Mouse (Mus musculus): ENCODE measurements around the gene Kcnh1. TPM values are rescaled to one million over a fixed set of nuclear protein-coding genes. Genes with fewer than 3 reads are reported as not detected.

The Kcnh1 gene
- polyA plus RNA-seq, 1 experiment from 2014 or later = 1.3 TPM

DNA sequence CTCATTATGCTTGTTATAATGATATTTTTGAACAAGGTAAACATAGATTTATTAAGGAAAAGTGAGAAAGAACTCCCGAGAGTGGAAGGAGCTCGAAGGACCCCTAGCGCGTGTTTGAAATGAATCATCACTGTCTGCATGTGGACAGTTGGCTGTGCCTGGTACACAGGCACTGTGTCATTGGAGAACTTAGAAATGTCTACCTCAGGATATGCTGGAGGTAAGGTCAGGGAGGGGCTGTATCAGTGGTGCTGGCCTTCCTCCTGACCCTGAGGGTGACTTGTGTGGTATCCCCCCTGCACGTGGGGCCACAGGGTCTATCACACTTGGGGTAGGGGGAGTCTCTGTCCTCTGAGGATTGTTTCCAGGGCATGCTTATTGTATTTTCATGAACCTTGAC lies 68.6 kb downstream of the Kcnh1 start:
- H3K36me3 ChIP-seq (ENCODE audit: insufficient read depth, low read length) = no peaks in the 10 kb centered on the region
- no peak for TF ChIP-seq CTCF (IDR thresholded peaks at IDR 0.05; ENCODE audit: low read depth)
- DNase-seq (ENCODE audit: low spot score) (no peak), ATAC-seq (replicated peaks; ENCODE audit: low FRiP score, low read depth) (no peak)
- H3K4me1 ChIP-seq (replicated peaks; ENCODE audit: insufficient read depth, low read length) = no peaks in the 10 kb centered on the region
- H3K9me3 ChIP-seq (replicated peaks; ENCODE audit: low read length) = no peaks in the 10 kb centered on the region
- H3K4me3 ChIP-seq (replicated peaks; ENCODE audit: low read depth, low read length) = no peak overlapping the region
- no peaks in the 10 kb centered on the region for H3K27me3 ChIP-seq (ENCODE audit: insufficient read depth, low read length)
- H3K9ac ChIP-seq (ENCODE audit: low read depth, low read length) = no peak overlapping the region
- no peak overlapping the region for H3K4me2 ChIP-seq (ENCODE audit: low read length)
- 68% methylated on average over 5 of the region's 5 CpGs for WGBS
- no peak overlapping the region for H3K27ac ChIP-seq

DNA sequence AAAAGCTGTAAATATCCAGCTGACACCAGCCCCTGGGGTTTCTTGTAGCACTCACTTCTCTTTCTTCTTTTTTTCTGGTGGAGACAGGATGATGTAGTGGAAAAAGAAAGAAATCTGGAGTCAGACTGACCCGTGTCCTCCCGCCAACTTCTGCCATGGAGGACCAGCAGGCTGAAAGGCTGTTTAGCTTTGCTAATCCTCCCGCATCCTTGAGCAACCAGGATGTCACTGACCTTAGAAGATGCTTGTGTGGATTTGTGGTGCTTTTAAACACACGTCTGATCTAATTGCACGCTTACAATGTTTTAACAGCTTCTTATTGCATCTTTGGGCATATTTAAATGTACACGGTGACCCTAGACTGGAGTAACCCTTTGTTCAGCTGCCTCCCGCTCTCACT lies 69.0 kb downstream of the Kcnh1 start:
- ATAC-seq (replicated peaks; ENCODE audit: low FRiP score, low read depth) (no peak), DNase-seq (ENCODE audit: low spot score) (no peak)
- H3K9ac ChIP-seq (ENCODE audit: low read depth, low read length) = no peak overlapping the region
- no peaks in the 10 kb centered on the region for H3K4me1 ChIP-seq (replicated peaks; ENCODE audit: insufficient read depth, low read length)
- no peak for TF ChIP-seq CTCF (IDR thresholded peaks at IDR 0.05; ENCODE audit: low read depth)
- H3K27me3 ChIP-seq (ENCODE audit: insufficient read depth, low read length) = no peaks in the 10 kb centered on the region
- no peak overlapping the region for H3K4me3 ChIP-seq (replicated peaks; ENCODE audit: low read depth, low read length)
- H3K27ac ChIP-seq = no peak overlapping the region
- H3K4me2 ChIP-seq (ENCODE audit: low read length) = no peak overlapping the region
- 50% methylated on average over 7 of the region's 7 CpGs for WGBS
- H3K36me3 ChIP-seq (ENCODE audit: insufficient read depth, low read length) = no peaks in the 10 kb centered on the region
- H3K9me3 ChIP-seq (replicated peaks; ENCODE audit: low read length) = no peaks in the 10 kb centered on the region

DNA sequence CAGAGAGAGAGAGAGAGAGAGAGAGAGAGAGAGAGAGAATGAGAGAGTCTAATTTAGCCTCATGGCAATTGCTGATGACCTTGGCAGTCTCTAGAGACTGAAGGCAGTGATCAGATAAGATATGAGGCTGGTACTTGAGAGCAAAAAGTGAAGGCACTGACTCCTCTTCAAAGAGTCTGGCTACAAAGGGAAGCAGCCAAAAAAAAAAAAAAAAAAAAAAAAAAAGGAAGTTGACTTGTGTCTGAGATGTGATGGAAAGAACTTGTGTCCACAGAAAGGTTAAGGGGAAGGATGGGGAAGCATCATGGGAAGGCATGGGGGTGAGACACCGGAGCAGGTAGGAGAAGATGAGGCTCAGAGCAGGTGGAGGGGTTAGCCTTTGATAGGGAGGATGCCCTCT lies 75.1 kb downstream of the Kcnh1 start:
- Histone ChIP-seq H3K27ac (no peak overlapping the region), H3K27me3 (ENCODE audit: insufficient read depth, low read length) (no peaks in the 10 kb centered on the region), H3K4me1 (replicated peaks; ENCODE audit: insufficient read depth, low read length) (no peaks in the 10 kb centered on the region), H3K9me3 (replicated peaks; ENCODE audit: low read length) (no peaks in the 10 kb centered on the region), H3K4me2 (ENCODE audit: low read length) (no peak overlapping the region), H3K9ac (ENCODE audit: low read depth, low read length) (no peak overlapping the region), H3K36me3 (ENCODE audit: insufficient read depth, low read length) (no peaks in the 10 kb centered on the region), H3K4me3 (replicated peaks; ENCODE audit: low read depth, low read length) (no peak overlapping the region)
- WGBS = 80% methylated on average over 1 of the region's 1 CpGs
- DNase-seq (ENCODE audit: low spot score) (no peak), ATAC-seq (replicated peaks; ENCODE audit: low FRiP score, low read depth) (no peak)
- no peak for TF ChIP-seq CTCF (IDR thresholded peaks at IDR 0.05; ENCODE audit: low read depth)

DNA sequence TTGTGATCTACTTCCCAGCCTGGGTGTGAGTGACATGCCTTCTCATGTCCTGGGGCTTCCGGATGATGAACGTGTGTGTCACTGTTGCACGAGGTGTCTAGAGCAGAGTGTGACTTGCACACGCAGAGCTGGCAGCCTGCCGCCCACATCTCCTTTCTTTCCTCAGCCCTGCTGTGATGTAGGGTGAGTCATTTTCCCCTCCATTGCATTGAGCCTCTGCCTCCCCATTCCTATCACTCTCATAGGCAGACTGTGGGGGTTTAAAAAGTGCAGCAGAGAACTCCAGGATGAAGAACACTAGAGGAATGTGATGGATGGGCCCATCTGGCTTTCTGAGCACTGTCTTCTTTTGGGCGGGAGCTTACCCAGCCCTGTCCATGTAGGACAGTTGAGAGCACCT lies 76.4 kb downstream of the Kcnh1 start:
- ATAC-seq (replicated peaks; ENCODE audit: low FRiP score, low read depth) = no peak
- no peak overlapping the region for H3K9ac ChIP-seq (ENCODE audit: low read depth, low read length)
- H3K27ac ChIP-seq = no peak overlapping the region
- TF ChIP-seq CTCF (IDR thresholded peaks at IDR 0.05; ENCODE audit: low read depth) = no peak
- H3K4me1 ChIP-seq (replicated peaks; ENCODE audit: insufficient read depth, low read length) = no peaks in the 10 kb centered on the region
- no peaks in the 10 kb centered on the region for H3K9me3 ChIP-seq (replicated peaks; ENCODE audit: low read length)
- no peaks in the 10 kb centered on the region for H3K36me3 ChIP-seq (ENCODE audit: insufficient read depth, low read length)
- H3K4me2 ChIP-seq (ENCODE audit: low read length) = no peak overlapping the region
- WGBS = 89% methylated on average over 6 of the region's 6 CpGs
- DNase-seq (ENCODE audit: low spot score) = no peak
- no peaks in the 10 kb centered on the region for H3K27me3 ChIP-seq (ENCODE audit: insufficient read depth, low read length)
- H3K4me3 ChIP-seq (replicated peaks; ENCODE audit: low read depth, low read length) = no peak overlapping the region

DNA sequence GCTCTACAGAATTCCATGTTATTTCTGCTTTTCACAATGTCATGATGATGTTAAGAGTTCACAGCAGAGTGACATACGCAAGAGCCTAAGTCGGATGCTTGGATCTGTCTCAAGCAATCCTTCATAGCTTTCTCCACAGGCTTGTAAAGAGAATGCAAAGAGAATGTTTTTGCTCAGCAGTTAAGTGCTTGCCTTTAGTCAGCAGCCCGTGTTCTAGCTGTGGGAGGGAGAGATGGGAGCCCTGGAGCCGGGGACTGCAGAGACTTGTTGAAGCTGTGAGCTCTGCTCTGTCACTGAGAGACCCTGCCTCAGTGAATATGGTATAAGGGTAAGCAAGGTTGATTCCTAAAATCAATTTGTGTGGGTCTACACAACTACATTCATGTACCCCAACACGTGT lies 78.3 kb downstream of the Kcnh1 start:
- 67% methylated on average over 5 of the region's 5 CpGs for WGBS

DNA sequence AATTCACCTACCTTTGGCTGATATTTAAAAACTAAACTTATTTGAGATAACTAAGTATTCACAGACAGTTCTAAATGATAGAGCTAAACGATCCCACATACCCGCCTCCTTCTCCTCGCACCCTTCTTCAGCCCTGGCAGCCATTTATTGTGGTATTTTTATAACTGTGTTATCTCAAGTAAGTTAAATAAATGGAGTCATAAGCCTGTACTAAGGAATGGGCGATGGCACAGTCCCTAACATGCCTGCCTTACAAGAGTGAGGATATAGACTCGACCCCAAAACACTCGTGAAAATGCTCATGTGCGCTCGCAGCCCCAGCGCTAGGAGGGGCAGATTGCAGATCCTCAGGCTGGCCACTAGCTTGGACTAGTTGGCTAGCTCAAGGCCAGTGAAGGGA lies 79.3 kb downstream of the Kcnh1 start:
- 79% methylated on average over 9 of the region's 9 CpGs for WGBS

More for the DNA sequence above, 78.3 kb downstream of the Kcnh1 start:
- H3K27me3 ChIP-seq (ENCODE audit: insufficient read depth, low read length) = no peaks in the 10 kb centered on the region
- no peak overlapping the region for H3K4me2 ChIP-seq (ENCODE audit: low read length)
- H3K9ac ChIP-seq (ENCODE audit: low read depth, low read length) = no peak overlapping the region
- no peaks in the 10 kb centered on the region for H3K36me3 ChIP-seq (ENCODE audit: insufficient read depth, low read length)
- no peaks in the 10 kb centered on the region for H3K9me3 ChIP-seq (replicated peaks; ENCODE audit: low read length)
- DNase-seq (ENCODE audit: low spot score) = no peak
- no peak overlapping the region for H3K27ac ChIP-seq
- ATAC-seq (replicated peaks; ENCODE audit: low FRiP score, low read depth) = no peak
- no peak overlapping the region for H3K4me3 ChIP-seq (replicated peaks; ENCODE audit: low read depth, low read length)
- H3K4me1 ChIP-seq (replicated peaks; ENCODE audit: insufficient read depth, low read length) = no peaks in the 10 kb centered on the region
- TF ChIP-seq CTCF (IDR thresholded peaks at IDR 0.05; ENCODE audit: low read depth) = no peak

DNA sequence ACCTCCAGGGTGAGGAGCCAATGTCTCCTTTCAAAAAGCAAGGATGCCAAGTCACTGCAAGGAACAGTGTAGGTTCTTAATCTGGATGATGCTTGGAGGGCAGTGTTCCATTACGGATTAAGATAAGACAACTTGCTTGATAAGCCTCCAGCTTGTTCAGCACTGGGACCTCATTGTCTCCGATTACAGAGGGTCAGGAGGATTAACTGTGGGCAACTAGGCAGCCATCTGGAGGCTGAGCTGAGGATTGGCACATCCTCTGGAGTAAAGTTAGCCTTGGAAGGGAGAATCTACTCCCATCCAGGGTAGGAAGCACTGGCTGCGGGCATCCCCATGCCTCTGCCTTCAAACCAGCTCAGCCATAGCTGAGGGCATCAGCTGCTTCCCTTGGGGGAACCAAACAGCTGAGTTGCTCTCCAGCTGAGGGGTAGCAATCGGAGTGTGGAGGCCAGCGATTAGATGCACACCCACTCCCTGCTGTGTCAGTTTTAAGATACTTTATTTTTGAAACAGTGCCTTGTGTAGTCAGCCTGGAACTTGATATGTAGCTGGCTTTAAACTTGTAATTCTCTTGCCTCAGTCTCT lies 87.3 kb downstream of the Kcnh1 start:
- H3K4me2 ChIP-seq (ENCODE audit: low read length) = no peak overlapping the region
- DNase-seq (ENCODE audit: low spot score) (no peak), ATAC-seq (replicated peaks; ENCODE audit: low FRiP score, low read depth) (no peak)
- no peaks in the 10 kb centered on the region for H3K4me1 ChIP-seq (replicated peaks; ENCODE audit: insufficient read depth, low read length)
- H3K9ac ChIP-seq (ENCODE audit: low read depth, low read length) = no peak overlapping the region
- H3K9me3 ChIP-seq (replicated peaks; ENCODE audit: low read length) = no peaks in the 10 kb centered on the region
- H3K4me3 ChIP-seq (replicated peaks; ENCODE audit: low read depth, low read length) = no peak overlapping the region
- H3K36me3 ChIP-seq (ENCODE audit: insufficient read depth, low read length) = no peaks in the 10 kb centered on the region
- H3K27me3 ChIP-seq (ENCODE audit: insufficient read depth, low read length) = no peaks in the 10 kb centered on the region
- H3K27ac ChIP-seq = no peak overlapping the region
- WGBS = 56% methylated on average over 5 of the region's 5 CpGs
- TF ChIP-seq CTCF (IDR thresholded peaks at IDR 0.05; ENCODE audit: low read depth) = no peak

More for the DNA sequence above, 79.3 kb downstream of the Kcnh1 start:
- Histone ChIP-seq H3K4me3 (replicated peaks; ENCODE audit: low read depth, low read length) (no peak overlapping the region), H3K36me3 (ENCODE audit: insufficient read depth, low read length) (no peaks in the 10 kb centered on the region), H3K27ac (no peak overlapping the region), H3K4me1 (replicated peaks; ENCODE audit: insufficient read depth, low read length) (no peaks in the 10 kb centered on the region), H3K4me2 (ENCODE audit: low read length) (no peak overlapping the region), H3K9me3 (replicated peaks; ENCODE audit: low read length) (no peaks in the 10 kb centered on the region), H3K27me3 (ENCODE audit: insufficient read depth, low read length) (no peaks in the 10 kb centered on the region), H3K9ac (ENCODE audit: low read depth, low read length) (no peak overlapping the region)
- no peak for ATAC-seq (replicated peaks; ENCODE audit: low FRiP score, low read depth)
- TF ChIP-seq CTCF (IDR thresholded peaks at IDR 0.05; ENCODE audit: low read depth) = no peak
- DNase-seq (ENCODE audit: low spot score) = no peak

All from kidney, postnatal 0 days (tissue).